Mouse (Mus musculus) adipocyte (in vitro differentiated cells): ENCODE data around the gene Asap2.

ENCODE experiments used
- DNase-seq: peaks from one replicate; pipeline ENCODE4 v3.0.0-alpha.2; 2016; ENCODE audit warnings: low spot score

The Asap2 gene

GRCm38 (mm10) chr12:21264970-21265369 lies 274.7 kb downstream of the Asap2 start:
- no peak for DNase-seq

- DNase-seq, result no peak
These were observed 275.2 kb downstream of the Asap2 start for GRCm38 (mm10) chr12:21265501-21265900.

GRCm38 (mm10) chr12:21265946-21266783 lies 275.9 kb downstream of the Asap2 start:
- DNase-seq, result peak; percentile 52

DNA sequence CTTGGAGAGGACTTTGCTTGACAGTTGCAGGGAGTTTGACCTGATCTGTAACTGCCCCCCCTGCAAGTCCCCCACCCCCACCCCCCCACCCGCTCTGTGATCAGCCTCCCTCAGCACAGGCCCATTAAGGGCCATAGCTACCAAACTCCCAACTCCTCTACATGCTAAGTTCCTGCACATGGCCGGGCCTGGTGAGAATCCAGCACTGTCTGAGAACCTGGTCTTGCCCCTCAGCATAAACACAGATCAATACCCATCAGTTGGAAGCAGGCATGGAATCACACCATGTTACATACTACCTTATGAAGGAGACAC lies 276.5 kb downstream of the Asap2 start:
- DNase-seq, result no peak

GRCm38 (mm10) chr12:21268083-21268616 lies 277.9 kb downstream of the Asap2 start:
- DNase-seq, result no peak

DNA sequence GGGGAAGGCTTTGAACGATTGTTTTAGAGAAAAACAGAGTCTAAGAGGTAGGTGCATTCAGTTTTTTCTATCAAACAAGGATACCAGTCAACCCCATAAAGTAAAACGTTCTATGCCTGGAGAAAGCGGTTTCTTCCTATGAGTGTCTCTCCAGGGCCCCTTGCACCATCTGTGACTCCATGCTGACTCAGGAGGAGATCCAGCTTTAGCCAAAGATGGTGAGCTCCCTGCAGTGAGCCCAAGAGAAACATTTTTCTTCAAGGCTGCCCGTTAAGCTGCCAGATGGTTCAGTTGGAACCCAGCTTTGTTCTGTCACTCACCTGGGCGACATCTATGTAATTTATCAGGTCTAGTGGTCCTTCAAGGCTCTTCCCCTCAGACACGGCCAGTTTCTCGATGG lies 284.2 kb downstream of the Asap2 start:
- no peak for DNase-seq

DNA sequence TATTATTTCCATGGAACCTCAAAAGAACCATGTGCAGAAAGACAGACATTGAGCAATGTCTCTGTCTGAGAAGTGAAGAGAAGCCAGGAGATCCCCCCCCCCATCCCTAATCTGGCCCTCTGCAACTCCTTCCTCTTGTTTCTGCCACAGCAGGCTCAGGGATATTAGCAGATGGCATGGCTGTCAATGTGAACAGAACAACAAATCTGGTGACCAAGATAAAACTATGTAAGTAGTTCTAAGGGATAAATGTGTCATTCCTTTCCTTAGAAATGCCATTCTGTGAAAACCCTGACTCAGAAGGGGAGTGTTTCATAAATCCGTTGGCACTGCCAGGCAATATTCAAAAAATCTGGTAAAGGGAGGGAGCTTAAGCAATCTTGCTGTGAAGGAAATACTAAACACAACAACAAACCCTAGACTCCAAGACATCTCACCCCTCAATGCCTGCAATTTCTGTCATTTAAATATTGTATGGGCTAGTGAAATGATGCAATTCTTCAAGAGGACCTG lies 287.1 kb downstream of the Asap2 start:
- DNase-seq, result peak; percentile 71

DNA sequence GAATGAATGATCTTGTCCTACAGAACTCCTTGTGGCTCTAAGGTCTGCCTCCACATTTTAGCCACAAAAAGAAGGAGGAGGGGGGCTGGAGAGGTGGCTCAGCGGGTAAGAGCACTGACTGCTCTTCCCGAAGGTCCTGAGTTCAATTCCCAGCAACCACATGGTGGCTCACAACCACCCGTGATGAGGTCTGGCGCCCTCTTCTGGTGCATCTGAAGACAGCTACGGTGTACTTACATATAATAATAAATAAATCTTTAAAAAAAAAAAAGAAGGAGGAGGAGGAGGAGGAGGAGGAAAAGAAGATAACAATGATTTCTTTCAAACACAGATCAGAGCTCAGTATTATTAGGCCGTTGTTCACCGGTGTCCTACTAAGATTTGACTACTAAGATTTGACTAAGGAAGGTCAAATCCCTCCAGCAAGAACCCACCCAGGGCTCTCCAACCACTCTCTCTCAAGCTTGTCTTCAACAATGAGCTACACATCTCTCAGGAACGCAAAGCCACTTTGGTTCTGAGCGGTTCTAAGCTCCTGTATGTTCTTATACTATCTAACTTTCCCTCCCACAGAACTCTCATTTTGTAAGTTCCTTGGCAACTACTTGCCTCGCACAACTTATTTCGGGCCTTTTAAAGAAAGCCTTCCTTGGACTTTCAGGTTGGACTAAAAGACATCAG lies 294.6 kb downstream of the Asap2 start, which contains the start of gene Cpsf3:
TSS of gene Cpsf3 (plus strand) at position 631 of the 681 bp plus-strand sequence.
- no peak for DNase-seq

DNA sequence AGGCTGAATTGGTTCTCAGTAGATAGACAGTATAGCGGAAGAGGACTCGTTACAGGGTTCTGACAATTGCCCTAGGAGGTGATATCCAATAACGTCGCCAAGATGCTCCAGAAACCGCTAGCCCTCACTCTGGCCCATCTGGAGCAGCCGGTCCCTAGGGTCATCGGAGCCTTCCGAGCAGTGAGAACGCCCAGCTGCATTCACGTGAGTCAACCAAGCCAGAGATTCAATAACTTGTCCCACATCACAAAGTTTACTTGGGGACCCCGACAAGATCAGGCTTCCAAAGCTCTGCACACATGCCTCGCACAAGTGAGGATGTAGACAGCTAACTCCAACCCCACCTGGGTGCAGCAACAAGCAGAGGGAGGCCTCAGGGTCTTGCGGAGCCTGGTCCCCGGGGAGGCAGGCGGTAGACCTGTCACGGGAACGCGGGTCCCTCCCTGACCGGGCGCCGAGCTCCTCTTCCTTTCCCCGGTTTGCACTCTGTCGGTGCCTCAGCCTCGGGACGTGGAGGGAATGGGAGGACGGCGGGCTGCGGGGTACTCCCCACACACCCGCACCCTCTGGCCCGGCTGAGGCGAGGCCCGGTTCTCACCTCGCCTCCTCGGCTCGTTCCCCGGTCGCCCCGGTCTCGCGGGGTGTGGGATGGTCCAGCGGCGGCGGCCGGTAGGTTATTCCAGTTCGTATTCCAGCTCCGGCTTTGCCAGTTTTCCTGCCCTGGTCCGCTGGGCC lies 295.4 kb downstream of the Asap2 start:
- peak; percentile 55 for DNase-seq

- DNase-seq, result peak; percentile 99
These were observed 296.0 kb downstream of the Asap2 start, which contains the start of gene Itgb1bp1 for GRCm38 (mm10) chr12:21286243-21286622. Gene Itgb1bp1, minus strand, starts transcription at chr12:21286284.

DNA sequence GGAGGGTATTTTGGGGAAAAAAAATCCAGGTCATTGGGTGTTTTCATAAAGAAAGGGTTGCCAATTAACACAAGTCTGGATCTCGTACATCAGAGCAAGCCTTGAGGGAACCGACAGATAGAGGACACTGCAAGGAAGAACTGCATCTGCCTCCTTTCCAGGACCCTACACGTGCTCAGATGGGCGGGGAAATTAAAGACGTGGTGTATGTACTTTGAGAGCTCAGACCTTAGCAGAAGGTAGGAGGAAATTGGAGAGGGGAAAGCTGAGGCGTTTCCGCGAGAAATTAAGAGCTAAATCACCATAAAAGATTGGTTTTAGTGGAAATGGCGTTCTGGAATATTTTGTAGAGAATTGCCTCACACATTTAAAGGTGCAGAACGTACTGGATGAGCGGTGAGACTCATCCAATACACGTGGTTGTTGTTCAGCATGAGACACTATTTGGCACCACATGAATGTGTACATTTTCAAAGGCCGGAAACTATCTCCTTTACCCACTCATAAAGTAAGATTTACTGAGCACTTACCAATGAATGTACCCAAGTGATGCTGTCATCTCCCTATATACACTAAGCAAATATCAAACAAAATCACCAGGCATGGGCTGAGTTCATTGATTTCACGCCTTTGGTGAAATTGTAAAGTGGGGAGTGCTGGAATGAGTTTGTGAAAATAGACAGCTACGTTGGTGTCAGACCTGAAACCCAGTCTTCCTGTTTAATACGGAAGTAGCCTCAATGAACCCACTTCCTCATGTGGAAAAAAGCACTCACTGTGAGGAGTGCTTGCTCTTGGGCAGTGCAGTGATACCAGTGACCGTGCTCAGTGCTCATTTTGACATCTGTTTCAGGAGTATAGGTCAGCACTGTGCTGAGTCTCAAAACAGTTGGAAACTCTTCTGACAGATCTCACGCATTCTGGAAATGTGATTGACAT lies 296.7 kb downstream of the Asap2 start:
- peak; percentile 32 for DNase-seq

GRCm38 (mm10) chr12:21288716-21289395 lies 298.6 kb downstream of the Asap2 start:
- peak; percentile 33 for DNase-seq

DNA sequence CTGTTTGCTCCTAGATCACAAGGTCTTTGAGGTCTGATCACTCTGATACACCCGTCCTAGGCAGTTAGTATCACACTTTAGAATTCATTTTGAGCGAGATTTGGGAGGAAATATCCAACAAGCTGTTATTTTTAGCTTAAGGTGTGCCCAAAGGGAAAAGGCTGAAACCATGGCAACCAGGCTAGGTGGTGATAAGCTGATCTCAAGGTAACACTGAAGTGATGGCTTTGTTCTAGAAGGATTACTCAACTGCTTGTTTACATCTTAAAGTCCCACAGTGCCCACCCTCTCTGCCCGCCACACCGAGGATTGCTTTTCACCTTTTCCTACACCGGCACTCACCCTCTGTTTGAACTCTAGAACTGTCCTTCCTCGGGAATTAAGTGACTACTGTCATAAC lies 299.4 kb downstream of the Asap2 start:
- DNase-seq, result no peak

DNA sequence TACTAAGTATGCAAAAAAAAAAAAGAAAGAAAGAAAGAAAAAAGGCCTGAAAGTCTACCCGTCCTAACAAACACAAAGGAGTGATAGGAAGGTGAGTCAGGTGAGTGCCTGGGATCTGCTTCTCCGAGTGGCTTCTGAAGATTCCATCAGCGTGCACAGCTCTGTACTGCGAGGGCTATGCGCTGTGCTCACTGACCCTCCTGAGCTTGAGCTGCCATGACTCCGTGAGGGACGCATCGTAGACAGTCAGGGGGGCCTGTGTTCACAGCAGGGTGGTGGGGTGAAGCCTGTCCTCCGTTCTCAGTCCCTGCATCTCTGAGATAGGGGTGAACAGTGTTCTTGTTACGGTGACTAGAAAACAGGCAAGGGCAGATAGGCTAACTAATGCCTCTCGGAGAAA lies 308.6 kb downstream of the Asap2 start:
- DNase-seq, result no peak

DNA sequence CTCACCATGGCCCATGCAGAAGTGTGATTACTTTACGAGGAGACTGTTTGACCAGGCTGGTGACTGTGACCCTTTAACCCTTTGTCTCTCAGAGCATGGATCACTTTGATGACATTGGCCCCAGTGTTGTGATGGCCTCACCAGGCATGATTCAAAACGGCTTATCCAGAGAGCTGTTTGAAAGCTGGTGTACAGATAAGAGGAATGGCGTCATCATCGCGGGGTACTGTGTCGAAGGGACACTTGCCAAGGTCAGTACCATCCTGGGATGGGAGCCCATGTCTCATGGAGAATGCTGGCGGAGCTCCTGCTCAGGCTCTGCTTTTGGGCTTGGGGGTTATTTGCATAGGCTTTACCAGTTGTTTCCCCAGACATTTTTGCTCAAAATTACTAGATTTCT lies 311.1 kb downstream of the Asap2 start:
- no peak for DNase-seq

DNA sequence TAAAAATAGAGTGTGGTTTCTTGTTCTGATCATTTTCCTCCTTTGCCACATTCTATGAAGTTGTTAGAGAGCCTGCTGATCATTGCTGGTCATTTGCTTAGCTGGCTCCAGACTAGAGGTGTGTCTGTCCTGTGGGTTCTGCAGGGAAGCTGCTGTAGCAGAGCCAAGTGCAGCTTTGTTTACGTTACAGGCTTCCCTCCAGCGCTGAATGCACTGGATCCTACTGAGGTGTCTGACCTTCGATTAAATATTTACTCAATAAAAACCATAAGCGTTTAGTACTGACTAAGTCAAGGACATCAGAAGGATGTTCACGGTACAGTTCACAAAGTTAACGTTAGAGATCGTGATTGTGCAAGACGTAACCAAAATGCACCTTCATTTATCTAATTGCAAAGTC lies 311.7 kb downstream of the Asap2 start:
- no peak for DNase-seq

- DNase-seq, result no peak
These were observed 312.1 kb downstream of the Asap2 start for GRCm38 (mm10) chr12:21302361-21302783.

- DNase-seq, result no peak
These were observed 315.5 kb downstream of the Asap2 start for GRCm38 (mm10) chr12:21305741-21306140.

DNA sequence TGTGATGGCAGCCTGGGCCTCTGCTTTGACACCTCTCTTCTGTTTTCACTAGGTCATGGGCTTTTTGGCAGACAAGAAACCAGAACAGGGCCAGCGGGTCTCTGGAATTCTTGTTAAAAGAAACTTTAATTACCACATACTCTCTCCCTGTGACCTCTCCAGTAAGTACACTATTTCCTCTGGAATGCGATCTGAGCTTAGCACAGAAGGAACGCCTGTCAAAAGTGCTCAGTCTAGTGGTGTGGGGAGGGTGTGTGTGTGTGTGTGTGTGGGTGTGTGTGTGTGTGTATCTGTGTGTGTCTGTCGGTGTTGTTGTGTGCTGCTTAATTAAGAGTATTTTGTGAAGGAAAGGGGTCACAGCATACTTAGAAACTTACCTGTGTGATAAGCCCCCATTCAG lies 316.5 kb downstream of the Asap2 start:
- DNase-seq, result no peak

GRCm38 (mm10) chr12:21312201-21312600 lies 321.9 kb downstream of the Asap2 start:
- no peak for DNase-seq
